Mouse (Mus musculus) cerebellum, adult 18-20 months (tissue): ENCODE measurements around the gene Syne2.
A peak's percentile ranks its signal among the peaks of the same experiment; 100 is the strongest.
"Not testable (repeated sequence)": the region's sequence is repeated elsewhere in the genome, so short reads cannot be mapped to it uniquely, and the experiment has no call there.

Experiments used
- DNase-seq, 2 experiments: peaks; one replicate each; pipeline ENCODE4 v3.0.0; 2021

The Syne2 gene

DNA sequence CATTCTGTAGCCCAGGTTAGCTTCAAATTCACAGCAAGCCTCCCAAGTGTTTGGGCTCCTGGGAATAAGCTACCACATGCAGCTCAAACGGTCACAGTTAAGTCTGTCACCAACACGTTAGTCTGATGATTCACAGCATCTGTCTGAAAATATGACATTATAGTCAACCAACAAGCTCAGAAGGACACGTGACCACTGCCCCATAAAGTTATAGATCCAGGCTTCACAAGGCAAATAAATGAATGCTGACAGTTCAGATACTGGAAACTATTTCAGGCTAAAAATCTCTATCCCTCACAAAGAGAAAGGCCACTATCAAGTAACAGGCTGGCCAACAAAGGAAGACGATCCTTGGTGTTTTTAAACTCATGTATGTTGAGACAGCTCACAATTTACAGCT, 298.6 kb downstream of the Syne2 start:
- DNase-seq, result no peak

GRCm38 (mm10) chr12:76117632-76118153, 299.8 kb downstream of the Syne2 start:
- no peak for DNase-seq

GRCm38 (mm10) chr12:76123223-76123622, 305.3 kb downstream of the Syne2 start:
- DNase-seq, result no peak

GRCm38 (mm10) chr12:76128306-76128705, 310.4 kb downstream of the Syne2 start:
- DNase-seq, result no peak

GRCm38 (mm10) chr12:76128831-76129230, 310.9 kb downstream of the Syne2 start:
- DNase-seq, result peak; percentile 74 to 77

DNA sequence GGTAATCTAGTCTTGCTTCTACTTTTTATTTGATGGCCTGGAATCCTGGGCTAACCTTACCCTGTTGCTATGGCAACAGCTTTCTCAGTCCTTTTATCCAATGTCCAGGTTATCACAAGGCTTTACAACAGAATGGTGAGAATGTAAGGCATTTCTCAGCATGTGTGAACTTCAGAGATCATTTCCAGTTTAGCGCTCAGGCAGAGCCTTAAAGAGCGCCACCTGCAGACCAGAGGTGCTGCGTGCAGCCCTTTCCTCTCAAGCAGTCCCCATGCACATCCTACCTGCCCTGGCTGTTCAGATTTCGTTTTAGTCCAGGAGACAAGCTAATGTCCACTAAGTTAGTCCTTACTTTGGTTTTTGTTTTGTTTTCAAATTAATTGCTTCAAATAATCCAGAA, 312.3 kb downstream of the Syne2 start:
- peak; percentile 73 to 81 for DNase-seq

DNA sequence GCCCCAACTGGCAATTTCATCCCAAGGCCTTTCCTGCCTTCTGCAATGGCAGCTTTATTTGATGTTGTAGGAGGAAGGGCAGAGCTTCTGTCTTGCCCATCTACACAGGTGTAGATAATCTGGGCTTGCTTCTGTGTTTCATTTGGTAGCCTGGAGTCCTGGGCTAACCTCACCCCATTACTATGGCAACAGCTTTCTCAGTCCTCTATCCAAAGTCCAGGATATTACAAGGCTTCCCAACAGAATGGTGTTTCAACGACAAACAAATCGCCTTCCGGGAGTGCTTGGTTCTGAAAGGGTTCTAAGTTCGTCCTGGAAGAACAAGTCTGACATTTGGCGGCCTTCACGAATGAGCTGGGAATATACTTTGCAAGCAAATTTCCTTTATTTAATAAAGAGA, 313.0 kb downstream of the Syne2 start:
- no peak for DNase-seq

GRCm38 (mm10) chr12:76132591-76132990, 314.7 kb downstream of the Syne2 start:
- no peak for DNase-seq

DNA sequence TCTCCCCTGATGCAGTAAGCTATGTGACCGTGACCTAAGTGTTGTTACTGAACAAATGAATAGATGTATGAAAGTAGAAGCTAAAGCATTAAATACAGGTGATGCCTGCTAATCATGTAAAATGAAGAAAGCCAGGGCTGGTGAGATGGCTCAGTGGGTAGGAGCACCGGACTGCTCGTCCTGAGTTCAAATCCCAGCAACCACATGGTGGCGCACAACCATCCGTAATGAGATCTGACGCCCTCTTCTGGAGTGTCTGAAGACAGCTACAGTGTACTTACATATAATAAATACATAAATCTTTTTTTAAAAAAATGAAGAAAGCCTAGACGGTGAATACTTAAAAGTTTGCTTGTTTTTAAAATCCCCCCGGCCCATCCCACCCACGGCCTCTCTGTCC, 315.1 kb downstream of the Syne2 start:
- DNase-seq, result not testable (repeated sequence)

DNA sequence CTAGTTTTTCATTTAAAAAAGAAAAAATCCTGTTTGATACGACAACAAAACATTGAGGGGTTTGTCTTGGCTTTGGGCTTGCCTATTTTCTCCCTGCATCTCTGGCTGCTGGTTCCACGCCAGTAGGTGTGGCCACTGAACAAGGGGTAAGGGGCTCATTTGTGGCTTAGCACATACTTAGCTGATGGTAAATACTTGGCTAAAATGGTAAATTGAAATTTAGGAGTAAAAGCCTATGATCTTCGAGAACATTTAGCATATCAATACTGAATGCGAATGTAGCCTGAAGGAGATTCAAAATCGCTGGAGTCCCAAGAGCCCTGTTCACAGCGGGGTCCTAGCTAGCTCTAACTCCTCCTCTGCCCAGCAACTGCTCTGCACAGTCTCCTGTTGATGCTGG, 318.8 kb downstream of the Syne2 start:
- no peak for DNase-seq

DNA sequence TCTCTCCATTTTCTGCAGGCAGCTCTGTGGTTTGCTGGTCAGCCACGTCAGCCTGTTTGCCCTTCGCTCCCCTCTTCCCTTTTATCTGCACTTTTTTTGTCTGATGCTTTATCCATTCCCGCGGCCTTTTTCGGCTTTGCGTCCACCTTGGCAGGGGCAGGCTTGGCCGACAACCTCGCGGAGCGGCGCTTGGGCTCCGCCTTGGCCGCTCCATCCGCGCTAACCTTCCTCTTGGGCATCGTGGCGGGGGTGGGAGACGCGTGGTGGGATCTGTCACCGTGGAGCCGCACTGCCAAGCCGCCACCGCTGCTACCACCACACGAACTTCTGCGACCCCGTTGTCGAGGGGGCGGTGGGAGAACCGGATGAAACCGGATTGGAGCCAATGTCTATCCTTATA, 334.5 kb downstream of the Syne2 start:
- peak; percentile 24 to 34 for DNase-seq
